Mouse (Mus musculus) adrenal gland, postnatal 10 days (tissue): ENCODE measurements around the gene Gria2. TPM values are rescaled to one million over a fixed set of nuclear protein-coding genes. Genes with fewer than 3 reads are reported as not detected.

Experiments used
- DNase-seq: peaks from one replicate; pipeline ENCODE4 v3.0.0; 2021; ENCODE audit warnings: mixed read lengths
- microRNA-seq: library from miRNA; unstranded; fragments of <30 nt; microRNA quantifications from one replicate; pipeline ENCODE4 v1.2.0, GENCODE M21; 2021
- total RNA-seq, 2 experiments: library from RNA; stranded (reverse); gene quantifications; 2 replicates each; pipeline ENCODE4 v1.2.3; 2021

Gene Gria2
- total RNA-seq, 2 experiments from 2014 or later = 8.5 to 11.5 TPM

DNA sequence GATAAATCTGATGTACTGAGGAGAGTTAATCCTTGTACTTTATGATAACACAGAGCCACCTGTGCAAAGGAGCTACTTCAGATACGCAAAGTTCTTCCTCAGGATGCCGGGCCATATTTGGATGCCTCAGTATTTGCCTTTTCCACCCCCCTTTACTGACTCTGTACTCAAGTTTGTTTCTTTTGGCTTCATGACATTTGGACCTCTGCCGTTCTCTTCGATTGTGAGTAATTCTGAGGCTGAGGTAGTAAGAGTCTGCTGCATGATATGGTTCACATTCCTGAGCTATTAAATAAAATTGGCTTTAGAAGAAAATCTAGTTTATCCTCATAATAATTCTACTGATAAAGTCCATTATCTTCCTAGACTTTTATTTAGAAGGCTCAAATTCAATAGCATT is 26.7 kb downstream of the Gria2 start:
- DNase-seq = no peak

DNA sequence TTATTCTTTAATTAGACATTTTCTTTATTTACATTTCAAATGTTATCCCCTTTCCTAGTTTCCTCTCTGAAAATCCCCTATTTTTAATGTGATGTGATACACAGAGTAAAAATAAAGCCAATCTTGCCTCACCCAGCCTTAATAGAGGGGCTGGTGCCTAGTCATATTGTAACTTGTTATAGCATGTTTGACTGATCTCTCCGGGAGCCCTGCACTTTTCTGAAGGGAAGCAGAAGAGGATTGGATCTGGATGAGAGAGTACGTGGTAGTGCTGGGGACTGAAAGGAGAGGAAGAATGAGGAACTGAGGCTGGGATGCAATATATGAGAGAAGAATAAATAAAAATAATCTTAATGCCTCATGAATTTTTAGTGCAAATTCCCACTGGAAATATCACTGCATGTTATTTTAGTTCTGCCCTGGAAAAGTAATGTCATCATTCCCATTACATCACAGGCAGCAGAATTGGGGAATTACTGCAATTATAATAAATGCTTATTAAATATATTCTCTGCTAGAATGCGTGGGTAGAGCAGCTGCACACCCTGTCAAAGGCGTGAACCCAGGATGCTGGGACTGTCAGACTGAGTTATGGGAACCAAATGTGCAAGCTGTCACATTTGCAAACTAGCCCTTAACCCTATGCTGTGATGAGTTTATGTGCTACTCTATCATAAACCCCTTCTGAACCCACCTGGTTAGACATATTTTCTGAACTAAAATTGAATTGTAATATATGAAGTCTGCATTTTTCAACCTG is 28.4 kb downstream of the Gria2 start:
- no peak for DNase-seq

DNA sequence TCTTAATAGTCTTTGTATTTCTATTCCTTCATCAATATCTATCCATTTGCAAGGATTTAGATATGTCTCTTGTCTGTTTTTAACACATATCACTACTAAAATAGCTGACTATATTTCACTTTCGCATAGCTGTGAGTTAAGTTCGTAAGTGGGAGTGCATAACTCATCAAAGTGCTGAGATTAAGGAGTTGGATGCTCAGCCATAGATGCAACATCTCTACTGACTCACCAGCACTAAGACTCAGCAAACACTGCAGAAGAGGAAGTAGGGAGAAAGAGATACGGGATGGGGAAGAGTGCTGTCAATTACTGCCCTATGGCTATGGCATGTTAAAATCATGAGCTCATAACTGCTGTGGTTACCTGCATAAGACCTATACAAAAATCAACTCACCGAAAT is 29.4 kb downstream of the Gria2 start:
- DNase-seq = no peak

DNA sequence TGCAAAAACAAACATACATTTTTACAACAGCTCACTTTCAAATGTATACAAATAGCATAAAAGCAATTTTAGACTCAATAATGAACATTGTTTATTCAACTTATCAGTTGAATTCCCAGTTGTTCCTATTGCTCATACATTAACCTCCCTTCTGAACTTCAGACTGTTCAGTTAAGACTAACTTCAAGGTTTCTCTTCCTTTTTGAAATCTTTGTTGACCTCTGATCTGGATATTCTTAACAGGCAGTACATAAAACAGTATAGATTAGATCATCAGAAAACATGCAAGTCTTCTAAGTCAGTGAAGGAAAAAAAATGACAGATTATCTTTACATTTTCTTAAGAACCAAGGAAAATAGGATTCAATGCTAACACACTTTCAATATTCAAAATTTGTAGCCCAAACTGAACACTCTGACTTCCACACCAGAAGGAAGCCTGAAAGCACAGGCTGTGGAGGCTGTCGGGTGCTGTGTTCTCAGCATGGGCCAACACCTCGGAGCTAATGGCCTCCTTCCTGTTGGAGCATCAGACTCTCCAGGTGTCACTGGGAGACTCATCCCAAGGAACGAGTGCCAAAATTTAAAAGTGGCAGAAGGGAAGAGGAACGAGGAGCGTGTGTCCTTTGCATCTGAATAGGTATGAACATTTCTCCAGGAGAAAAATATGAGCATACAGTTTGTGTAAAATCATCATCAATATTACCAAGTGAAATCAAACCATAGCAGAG is 33.0 kb downstream of the Gria2 start:
- no peak for DNase-seq

DNA sequence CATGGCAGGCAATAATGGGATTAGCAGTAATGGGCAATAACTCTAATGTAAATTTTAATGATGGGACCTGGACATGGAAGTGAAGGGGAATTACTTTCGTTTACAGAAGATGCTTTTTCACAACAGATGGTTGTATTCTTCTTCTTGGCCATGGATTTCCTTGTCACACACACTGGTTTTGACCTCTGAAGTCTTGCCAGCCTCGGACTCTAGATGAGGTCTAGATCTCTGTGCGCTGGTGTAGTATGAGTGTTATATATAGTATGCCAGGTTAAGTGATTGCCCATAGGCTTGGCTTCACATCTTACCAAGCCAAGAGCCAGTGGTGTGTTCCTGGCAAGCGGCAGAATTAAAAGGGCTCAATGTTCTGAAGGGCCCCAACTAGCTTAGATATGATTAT is 43.7 kb downstream of the Gria2 start:
- no peak for DNase-seq

DNA sequence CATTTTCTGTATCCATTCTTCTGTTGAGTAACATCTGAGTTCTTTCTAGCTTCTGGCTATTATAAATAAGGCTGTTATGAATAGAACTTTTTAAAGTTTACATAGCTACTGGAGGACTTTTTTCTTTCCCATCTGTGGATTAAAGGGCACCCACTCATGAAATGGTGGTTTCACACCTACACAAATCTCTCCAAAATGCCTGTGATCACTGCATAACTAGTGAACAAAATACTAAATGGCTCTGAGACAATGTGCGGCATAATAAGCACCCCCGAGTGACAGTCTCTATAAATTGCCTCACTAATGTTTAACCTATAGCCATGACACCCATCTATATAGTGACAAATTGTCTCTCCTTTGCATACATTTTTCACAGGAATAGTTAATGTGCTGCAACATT is 44.3 kb downstream of the Gria2 start:
- no peak for DNase-seq

DNA sequence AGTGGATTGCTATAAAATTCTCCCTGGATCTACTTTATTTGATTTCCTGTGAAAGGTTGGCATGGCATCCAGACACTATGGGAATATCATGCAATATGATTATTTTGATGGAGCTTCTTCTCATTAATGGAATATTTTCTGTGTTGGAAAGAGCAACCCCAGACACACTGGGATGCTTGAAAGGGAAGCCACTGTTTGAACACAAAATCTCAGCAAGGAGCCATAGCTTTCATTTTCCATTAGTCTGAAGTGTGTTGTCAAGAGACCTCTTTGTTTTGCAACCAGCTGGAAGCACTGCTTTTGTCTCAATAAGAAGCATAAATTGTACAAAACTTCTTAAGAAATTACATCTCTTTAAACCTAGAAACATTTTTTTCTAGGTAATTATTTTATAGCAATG is 51.8 kb downstream of the Gria2 start:
- DNase-seq = no peak

DNA sequence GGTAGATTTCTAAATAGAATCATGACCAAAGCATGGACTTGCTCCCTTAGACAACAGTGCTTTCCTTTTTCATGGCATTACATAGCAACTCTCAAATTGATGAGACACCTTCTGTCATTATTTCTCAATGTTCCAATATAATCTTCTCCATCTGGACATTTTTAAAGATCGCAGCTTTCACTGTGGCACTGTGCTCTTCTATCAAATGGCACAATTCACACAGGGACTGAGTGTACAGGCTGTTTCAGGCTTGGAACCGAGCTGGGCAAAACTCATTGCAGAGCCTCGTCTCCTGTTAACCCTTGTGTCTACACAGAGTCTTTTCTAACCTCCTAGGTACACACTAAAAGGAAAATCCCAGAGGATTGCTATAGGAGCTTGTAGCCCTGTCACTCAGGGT is 77.4 kb downstream of the Gria2 start:
- no peak for DNase-seq

DNA sequence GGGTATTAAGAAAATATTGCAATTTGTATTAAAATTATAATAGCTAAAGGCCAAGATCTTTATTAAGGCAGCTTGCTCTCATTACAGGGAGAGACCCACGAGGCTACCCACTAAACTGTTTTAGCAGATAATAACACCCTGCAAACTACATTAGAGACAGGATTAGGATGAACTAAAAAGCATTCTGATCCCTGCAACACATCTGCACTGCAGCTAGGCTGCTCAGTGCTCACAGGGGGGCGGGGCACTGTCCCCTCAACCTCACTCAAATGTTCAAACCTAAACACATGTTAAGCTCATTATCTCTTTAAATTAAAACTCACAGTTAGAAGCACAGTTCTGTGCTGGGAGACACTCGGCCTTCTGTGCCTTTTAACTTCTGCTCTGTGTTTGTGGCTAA is 89.5 kb downstream of the Gria2 start:
- DNase-seq = no peak

DNA sequence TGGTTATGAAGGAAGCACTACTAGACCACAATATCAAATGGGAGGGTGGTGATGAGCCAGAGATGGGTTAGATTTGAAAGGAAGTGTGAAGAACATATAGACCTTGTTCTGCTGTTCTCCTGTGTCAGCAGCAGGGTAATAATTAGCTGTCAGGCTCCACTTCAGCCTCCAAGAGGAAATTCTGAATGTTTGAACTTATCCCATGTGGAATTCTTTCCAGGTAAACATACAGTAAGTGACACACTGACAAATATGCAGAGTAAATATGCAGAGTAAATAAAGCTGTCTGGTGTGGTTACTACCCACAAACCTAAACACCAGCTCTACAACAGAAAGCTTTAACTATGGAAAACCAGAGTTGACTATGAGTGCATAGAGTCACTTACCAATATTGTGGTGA is 93.6 kb downstream of the Gria2 start:
- no peak for DNase-seq

DNA sequence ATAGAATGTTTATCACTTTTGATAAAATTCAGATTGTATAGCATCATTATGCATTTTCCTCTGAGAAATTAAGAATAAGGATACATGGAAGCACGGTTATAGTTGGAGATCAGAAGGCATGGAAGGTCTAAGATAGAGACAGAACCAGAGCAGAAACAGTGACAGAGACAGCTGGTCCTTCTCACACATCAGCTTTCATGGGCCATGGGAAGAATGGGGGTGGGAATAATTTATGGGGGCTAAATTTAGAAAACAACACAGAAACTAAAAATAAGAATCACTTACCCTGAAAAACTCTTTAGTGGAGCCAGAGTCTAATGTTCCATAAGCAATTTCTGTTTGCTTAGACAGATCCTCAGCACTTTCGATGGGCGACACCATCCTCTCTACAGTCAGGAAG is 100.5 kb downstream of the Gria2 start:
- DNase-seq = no peak

DNA sequence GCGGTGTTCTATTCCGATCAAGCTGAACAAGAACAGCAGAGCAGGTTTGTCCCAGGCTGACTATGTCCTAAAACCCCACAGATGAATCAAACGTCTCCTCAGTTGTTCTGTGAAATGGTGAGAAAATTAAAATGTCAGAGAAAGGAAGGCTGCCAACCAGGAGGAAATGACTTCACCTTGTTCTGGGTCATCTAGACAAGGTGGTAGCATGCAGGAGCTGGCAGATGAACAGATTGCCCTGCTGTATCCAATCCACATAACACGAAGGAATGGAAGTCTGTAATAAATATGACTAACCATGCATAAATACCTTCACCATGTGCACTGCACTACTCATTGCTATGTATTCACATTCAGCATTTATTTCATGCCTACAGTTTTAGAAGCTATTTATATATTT is 105.1 kb downstream of the Gria2 start:
- no peak for DNase-seq

DNA sequence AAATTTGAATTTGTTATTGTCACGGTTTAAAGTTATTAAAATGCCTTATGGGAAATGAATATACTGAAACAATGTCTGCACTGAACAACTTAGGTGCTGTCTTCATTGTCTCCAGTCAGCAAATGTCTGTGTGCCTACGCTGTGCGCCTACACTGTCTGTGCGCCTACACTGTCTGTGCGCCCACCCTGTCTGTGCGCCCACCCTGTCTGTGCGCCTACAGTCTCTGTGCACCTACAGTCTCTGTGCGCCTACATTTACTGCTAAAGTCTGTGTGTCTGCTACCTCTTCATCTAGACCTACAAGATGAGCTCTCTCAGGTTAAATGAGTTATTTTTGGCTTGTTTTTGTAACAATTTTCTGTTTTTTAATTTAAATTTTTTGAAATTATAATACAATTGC is 107.7 kb downstream of the Gria2 start:
- no peak for DNase-seq

DNA sequence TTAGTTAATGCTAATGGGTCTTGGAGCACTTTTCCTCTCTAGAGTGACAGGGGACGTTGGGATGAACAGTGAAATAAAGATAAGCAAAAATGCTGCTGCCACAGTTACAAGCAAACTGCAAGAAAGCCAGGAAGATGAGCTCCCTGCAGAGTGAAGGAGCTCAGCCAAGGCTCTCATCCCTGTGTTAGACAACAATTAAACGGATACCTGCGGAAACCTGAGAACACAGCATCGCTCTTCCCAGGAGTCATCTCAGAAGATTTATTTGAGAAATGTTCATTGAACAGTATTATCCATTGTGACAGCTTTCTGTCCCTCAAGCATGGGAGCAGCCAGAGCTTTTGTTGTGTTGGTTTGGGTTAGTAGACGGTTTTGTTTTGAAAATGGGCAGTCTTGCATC is 137.5 kb downstream of the Gria2 start:
- no peak for DNase-seq

DNA sequence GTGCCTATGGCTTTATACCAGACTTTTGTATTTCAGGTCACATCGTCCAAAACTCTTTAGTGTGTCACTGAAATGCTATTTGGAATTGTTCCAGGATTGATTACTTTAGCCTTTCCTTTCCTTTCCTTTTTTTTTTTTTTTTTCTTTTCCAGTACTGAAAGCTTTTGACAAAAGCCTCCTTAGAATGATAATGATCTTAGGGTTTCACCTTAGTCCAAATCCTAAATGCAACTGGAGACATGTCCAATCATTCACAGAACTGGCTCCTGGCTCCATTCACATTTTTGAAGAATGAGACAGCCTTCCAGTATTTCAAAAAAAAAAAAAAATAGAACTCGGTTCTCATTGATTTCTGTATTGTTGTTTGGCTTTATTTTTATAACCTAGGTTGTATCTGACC is 139.3 kb downstream of the Gria2 start:
- no peak for DNase-seq

DNA sequence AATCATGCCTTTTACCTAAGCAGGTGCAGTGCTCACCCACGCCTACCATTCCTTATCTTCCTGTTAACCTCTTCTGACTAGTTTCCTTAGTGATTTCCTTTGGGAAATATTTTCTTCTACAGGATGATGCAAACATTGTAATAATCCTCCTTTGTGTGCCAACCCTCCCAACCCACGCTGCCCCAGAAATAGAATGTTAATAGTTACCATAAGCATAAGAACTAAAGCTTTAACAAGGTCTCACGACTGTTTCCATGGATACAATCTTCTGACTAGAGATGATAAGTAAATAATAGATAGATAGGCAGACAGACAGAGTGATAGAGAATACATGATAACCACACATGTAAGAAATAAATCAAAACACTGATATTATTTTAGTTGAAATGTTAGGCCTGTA is 140.8 kb downstream of the Gria2 start:
- no peak for DNase-seq

DNA sequence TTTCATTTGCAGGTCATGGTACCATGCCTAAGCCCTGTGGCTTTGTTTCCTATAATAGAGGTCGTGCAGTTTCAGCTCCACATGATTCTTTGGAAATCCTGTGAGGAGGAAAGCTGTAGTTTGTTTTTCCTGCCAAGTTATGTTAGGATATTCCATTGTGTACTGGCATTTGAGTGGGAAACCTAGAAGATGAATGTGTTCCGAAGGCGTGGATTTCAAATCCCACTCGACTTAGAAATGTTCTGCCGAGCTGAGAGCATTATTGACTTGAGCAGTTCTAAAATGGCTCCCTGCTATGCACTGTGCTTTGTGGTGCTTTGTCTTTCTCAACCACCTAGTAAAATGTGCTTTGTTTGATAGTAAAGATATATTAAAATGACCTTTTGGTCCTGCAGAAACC is 150.4 kb downstream of the Gria2 start:
- DNase-seq = no peak

Small RNAs within 50 kb of the gene (microRNA-seq; reads per million reads assigned to microRNA genes)
- not detected for gene Gm25749

Other genes with a start within 250 kb of the Gria2 start
- 1 to 10 TPM; 7.9 to 9.9 TPM for gene Glrb, start 110.8 kb upstream of the Gria2 start, total RNA-seq
- gene Pdgfc, start 233.6 kb upstream of the Gria2 start, total RNA-seq = 10 to 100 TPM; 10.4 to 11.3 TPM